Mouse (Mus musculus) MEL (cell line): ENCODE results near the gene Ctr9. TPM values are rescaled to one million over a fixed set of nuclear protein-coding genes. Genes with fewer than 3 reads are reported as not detected.
A peak's percentile ranks its signal among the peaks of the same experiment; 100 is the strongest.

Experiments
- DNase-seq: peaks from one replicate; pipeline ENCODE4 v3.0.0; 2011; ENCODE audit warnings: low read depth, low spot score
- H3K27ac ChIP-seq: 2 replicates; pipeline ENCODE4 v1.5.1; 2012; ENCODE audit warnings: low read depth, mild to moderate bottlenecking, control low read depth, low read length, moderate library complexity; ENCODE audit not compliant: control insufficient read depth
- H3K27me3 ChIP-seq, 2 experiments: fragments of 150-350 bp in 1 of 2; sonication (generic) in 1 of 2; 2 replicates each; pipeline ENCODE4 v1.6.1; 2012; ENCODE audit warnings: low read length in 2 of 2, mild to moderate bottlenecking in 2 of 2, improper control_type of control experiment in 1 of 2, moderate library complexity in 1 of 2; ENCODE audit not compliant: insufficient read depth in 2 of 2, control insufficient read depth in 1 of 2
- H3K36me3 ChIP-seq, 2 experiments: 2 replicates each; pipeline ENCODE4 v1.6.1; 2012 to 2014; ENCODE audit warnings: low read length in 2 of 2, improper control_type of control experiment in 1 of 2, inconsistent platforms in 1 of 2, mild to moderate bottlenecking in 1 of 2; ENCODE audit not compliant: insufficient read depth in 2 of 2, control insufficient read depth in 1 of 2
- H3K4me1 ChIP-seq, 2 experiments: fragments of 150-350 bp in 1 of 2; sonication (generic) in 1 of 2; 2 replicates each; pipeline ENCODE4 v1.6.1; 2012; ENCODE audit warnings: low read length in 2 of 2, improper control_type of control experiment in 1 of 2, mild to moderate bottlenecking in 1 of 2; ENCODE audit not compliant: insufficient read depth in 2 of 2, control insufficient read depth in 1 of 2
- H3K4me3 ChIP-seq, 2 experiments: fragments of 150-350 bp in 1 of 2; sonication (generic) in 1 of 2; 2 replicates each; pipeline ENCODE4 v1.5.1; 2012; ENCODE audit warnings: low read depth in 2 of 2, low read length in 2 of 2, mild to moderate bottlenecking in 2 of 2, moderate library complexity in 2 of 2, control low read depth in 1 of 2, improper control_type of control experiment in 1 of 2; ENCODE audit not compliant: control insufficient read depth in 1 of 2, insufficient read depth in 1 of 2
- H3K79me2 ChIP-seq: 2 replicates; pipeline ENCODE4 v1.6.1; 2012; ENCODE audit warnings: mild to moderate bottlenecking, low read length, moderate library complexity; ENCODE audit not compliant: control insufficient read depth, poor library complexity, insufficient read depth
- H3K9ac ChIP-seq: 2 replicates; pipeline ENCODE4 v1.6.1; 2012; ENCODE audit warnings: low read depth, mild to moderate bottlenecking, control low read depth, low read length, moderate library complexity; ENCODE audit not compliant: control insufficient read depth, poor library complexity, severe bottlenecking
- H3K9me3 ChIP-seq: fragments of 150-350 bp; sonication (generic); replicated peaks from 2 replicates; pipeline ENCODE4 v1.6.1; 2012; ENCODE audit warnings: mild to moderate bottlenecking, low read length, improper control_type of control experiment, moderate library complexity; ENCODE audit not compliant: insufficient read depth
- BHLHE40 ChIP-seq: IDR thresholded peaks from 2 replicates; pipeline ENCODE4 v1.6.1; 2012; ENCODE audit warnings: low read depth, mild to moderate bottlenecking, inconsistent platforms, low read length, improper control_type of control experiment, borderline replicate concordance
- CHD1 ChIP-seq: IDR thresholded peaks from 2 replicates; pipeline ENCODE4 v1.6.1; 2012; ENCODE audit warnings: low read depth, mild to moderate bottlenecking, inconsistent platforms, low read length, improper control_type of control experiment
- CHD2 ChIP-seq: IDR thresholded peaks from 2 replicates; pipeline ENCODE4 v1.6.1; 2011; ENCODE audit warnings: low read length, improper control_type of control experiment
- CTCF ChIP-seq, 3 experiments: IDR thresholded peaks in 2 of 3; conservative IDR thresholded peaks in 1 of 3; 2 replicates each; pipeline ENCODE4 v1.5.1; 2011 to 2012; ENCODE audit warnings: low read length in 3 of 3, low read depth in 2 of 3, mild to moderate bottlenecking in 2 of 3, improper control_type of control experiment in 1 of 3, inconsistent platforms in 1 of 3, mixed read lengths in 1 of 3, moderate library complexity in 1 of 3; ENCODE audit not compliant: control insufficient read depth in 1 of 3, insufficient read depth in 1 of 3, poor library complexity in 1 of 3, severe bottlenecking in 1 of 3
- EP300 ChIP-seq, 2 experiments: IDR thresholded peaks; 2 replicates each; pipeline ENCODE4 v1.6.1; 2011; ENCODE audit warnings: improper control_type of control experiment in 2 of 2, low read length in 2 of 2, low read depth in 1 of 2, mild to moderate bottlenecking in 1 of 2
- GATA1 ChIP-seq: IDR thresholded peaks from 2 replicates; pipeline ENCODE4 v1.6.1; 2011; ENCODE audit warnings: low read depth, low read length, improper control_type of control experiment
- MAFK ChIP-seq: IDR thresholded peaks from 2 replicates; pipeline ENCODE4 v1.6.1; 2011; ENCODE audit warnings: low read depth, mild to moderate bottlenecking, low read length, improper control_type of control experiment, borderline replicate concordance
- MAX ChIP-seq: IDR thresholded peaks from 2 replicates; pipeline ENCODE4 v1.6.1; 2011; ENCODE audit warnings: low read length, improper control_type of control experiment
- MAZ ChIP-seq: IDR thresholded peaks from 2 replicates; pipeline ENCODE4 v1.6.1; 2012; ENCODE audit warnings: low read depth, mild to moderate bottlenecking, inconsistent platforms, low read length, improper control_type of control experiment
- MEF2A ChIP-seq: IDR thresholded peaks from 2 replicates; pipeline ENCODE4 v1.6.1; 2014; ENCODE audit warnings: low read depth, mild to moderate bottlenecking, inconsistent platforms, low read length, improper control_type of control experiment; ENCODE audit not compliant: poor library complexity, insufficient replicate concordance, severe bottlenecking; ENCODE audit errors: extremely low read depth
- MXI1 ChIP-seq: IDR thresholded peaks from 2 replicates; pipeline ENCODE4 v1.6.1; 2011; ENCODE audit warnings: mild to moderate bottlenecking, low read depth, low read length, improper control_type of control experiment
- NELFE ChIP-seq: IDR thresholded peaks from 2 replicates; pipeline ENCODE4 v1.6.1; 2011; ENCODE audit warnings: low read depth, low read length, improper control_type of control experiment
- NRF1 ChIP-seq: IDR thresholded peaks from 2 replicates; pipeline ENCODE4 v1.6.1; 2014; ENCODE audit warnings: low read depth, mild to moderate bottlenecking, inconsistent platforms, low read length, improper control_type of control experiment, moderate library complexity; ENCODE audit not compliant: poor library complexity, insufficient read depth, severe bottlenecking
- POLR2A ChIP-seq, 2 experiments: IDR thresholded peaks; 2 replicates each; pipeline ENCODE4 v1.6.1; 2011 to 2012; ENCODE audit warnings: low read length in 2 of 2, mild to moderate bottlenecking in 2 of 2, control low read depth in 1 of 2, improper control_type of control experiment in 1 of 2, low read depth in 1 of 2, moderate library complexity in 1 of 2; ENCODE audit not compliant: control insufficient read depth in 1 of 2, insufficient read depth in 1 of 2, poor library complexity in 1 of 2
- POLR2AphosphoS2 ChIP-seq: IDR thresholded peaks from 2 replicates; pipeline ENCODE4 v1.6.1; 2011; ENCODE audit warnings: low read length, improper control_type of control experiment
- POLR2AphosphoS5 ChIP-seq: IDR thresholded peaks from 2 replicates; pipeline ENCODE4 v1.6.1; 2012; ENCODE audit warnings: low read depth, borderline replicate concordance, mild to moderate bottlenecking, inconsistent platforms, low read length, moderate library complexity, mixed read lengths
- SIN3A ChIP-seq: IDR thresholded peaks from 2 replicates; pipeline ENCODE4 v1.6.1; 2012; ENCODE audit warnings: low read length, improper control_type of control experiment, inconsistent platforms
- SMC3 ChIP-seq: IDR thresholded peaks from 2 replicates; pipeline ENCODE4 v1.6.1; 2011; ENCODE audit warnings: low read depth, low read length, improper control_type of control experiment
- TAL1 ChIP-seq: IDR thresholded peaks from 2 replicates; pipeline ENCODE4 v1.6.1; 2012; ENCODE audit warnings: mild to moderate bottlenecking, inconsistent platforms, low read length, moderate library complexity, mixed read lengths
- TCF12 ChIP-seq: IDR thresholded peaks from 2 replicates; pipeline ENCODE4 v1.6.1; 2014; ENCODE audit warnings: low read depth, mild to moderate bottlenecking, inconsistent platforms, low read length, improper control_type of control experiment, moderate library complexity
- UBTF ChIP-seq: IDR thresholded peaks from 2 replicates; pipeline ENCODE4 v1.6.1; 2012; ENCODE audit warnings: low read depth, mild to moderate bottlenecking, inconsistent platforms, low read length, improper control_type of control experiment, moderate library complexity, borderline replicate concordance; ENCODE audit not compliant: insufficient read depth
- USF2 ChIP-seq, 2 experiments: IDR thresholded peaks; 2 replicates each; pipeline ENCODE4 v1.6.1; 2011 to 2012; ENCODE audit warnings: improper control_type of control experiment in 2 of 2, low read length in 2 of 2, borderline replicate concordance in 1 of 2, inconsistent platforms in 1 of 2, low read depth in 1 of 2, mild to moderate bottlenecking in 1 of 2; ENCODE audit not compliant: insufficient read depth in 1 of 2
- ZC3H11A ChIP-seq: IDR thresholded peaks from 2 replicates; pipeline ENCODE4 v1.6.1; 2012; ENCODE audit warnings: low read depth, mild to moderate bottlenecking, inconsistent platforms, low read length, improper control_type of control experiment
- polyA plus RNA-seq, 2 experiments: library from polyadenylated mRNA; stranded (reverse) in 1 of 2; unstranded in 1 of 2; fragments of >175 nt in 1 of 2; fragments of >200 nt in 1 of 2; gene quantifications; 2 replicates each; pipeline versions ENCODE4 v1.2.1 to v1.2.4; 2012; ENCODE audit warnings: low replicate concordance in 2 of 2, low read depth in 1 of 2; ENCODE audit not compliant: insufficient read length in 2 of 2, insufficient read depth in 1 of 2, missing spikeins in 1 of 2
- total RNA-seq: library from RNA; depleted of rRNA; stranded (reverse); fragments of 300-350 nt; gene quantifications from 2 replicates; pipeline ENCODE4 v1.2.3, GENCODE M21; 2012

Gene Ctr9
- total and polyA plus RNA-seq, 3 experiments, result 37.5 to 141 (median 42.8) TPM

GRCm38 (mm10) chr7:111055221-111055620, 26.5 kb downstream of the Ctr9 start:
- Histone ChIP-seq H3K36me3 (peaks cover 0 to 3% of the 10 kb centered on the region in 2 experiments; a peak in 2 of 4 replicates), H3K79me2 (no peaks in the 10 kb centered on the region), H3K4me3 (no peak overlapping the region), H3K27ac (no peak overlapping the region), H3K9me3 (no peaks in the 10 kb centered on the region), H3K27me3 (no peaks in the 10 kb centered on the region), H3K9ac (no peak overlapping the region), H3K4me1 (peaks cover 0 to 3% of the 10 kb centered on the region in 2 experiments; a peak in 2 of 4 replicates)
- TF ChIP-seq MEF2A, result no peak
- TF ChIP-seq MAX, result no peak
- TF ChIP-seq TAL1, result no peak
- TF ChIP-seq NRF1, result no peak
- TF ChIP-seq NELFE, result no peak
- TF ChIP-seq ZC3H11A, result no peak
- no peak for TF ChIP-seq CHD1
- TF ChIP-seq USF2 (IDR thresholded peaks at IDR 0.05; ENCODE audit: borderline replicate concordance in 1 of 2, insufficient read depth in 1 of 2, low read depth in 1 of 2, low read length in 2 of 2), result no peak
- TF ChIP-seq MAFK, result no peak
- no peak for TF ChIP-seq CTCF (IDR thresholded peaks at IDR 0.05 in 2 of 3, conservative IDR thresholded peaks at IDR 0.05 in 1 of 3; ENCODE audit: control insufficient read depth in 1 of 3, insufficient read depth in 1 of 3, low read depth in 2 of 3, low read length in 3 of 3, poor library complexity in 1 of 3, severe bottlenecking in 1 of 3)
- TF ChIP-seq BHLHE40, result no peak
- TF ChIP-seq POLR2A (IDR thresholded peaks at IDR 0.05; ENCODE audit: control insufficient read depth in 1 of 2, insufficient read depth in 1 of 2, low read depth in 1 of 2, low read length in 2 of 2, poor library complexity in 1 of 2), result no peak
- no peak for DNase-seq

- peaks cover 0 to 3% of the 10 kb centered on the region in 2 experiments; a peak in 2 of 4 replicates for H3K36me3 ChIP-seq
These were observed 27.4 kb downstream of the Ctr9 start for GRCm38 (mm10) chr7:111055984-111056657.

More at GRCm38 (mm10) chr7:111055984-111056657, 27.4 kb downstream of the Ctr9 start:
- H3K4me1 ChIP-seq, result peaks cover 0 to 3% of the 10 kb centered on the region in 2 experiments; a peak in 2 of 4 replicates
- no peaks in the 10 kb centered on the region for H3K27me3 ChIP-seq
- no peak overlapping the region for H3K27ac ChIP-seq
- H3K9me3 ChIP-seq, result no peaks in the 10 kb centered on the region
- no peak overlapping the region for H3K9ac ChIP-seq
- H3K4me3 ChIP-seq, result no peak overlapping the region
- no peak for TF ChIP-seq MAZ
- TF ChIP-seq NELFE, result no peak
- TF ChIP-seq MXI1, result peak; percentile 56; the same call in 1 of the 2 replicates
- peak; percentile 27; the same call in 1 of the 2 replicates for TF ChIP-seq SMC3
- peak; percentile 7; the same call in 1 of the 2 replicates for TF ChIP-seq GATA1
- TF ChIP-seq MEF2A, result no peak
- TF ChIP-seq UBTF, result no peak
- TF ChIP-seq EP300 (IDR thresholded peaks at IDR 0.05; ENCODE audit: low read depth in 1 of 2, low read length in 2 of 2), result 0 out of 4 replicates have a peak, but pooled peaks of 1 of the 2 experiments have one; percentile 6
- TF ChIP-seq CHD2, result no peak
- no peak for TF ChIP-seq TCF12
- no peak for TF ChIP-seq POLR2AphosphoS2
- no peak for TF ChIP-seq SIN3A
- TF ChIP-seq POLR2AphosphoS5, result no peak
- TF ChIP-seq TAL1, result no peak
- peak; percentile 43 for DNase-seq
- no peaks in the 10 kb centered on the region for H3K79me2 ChIP-seq
